Mouse (Mus musculus) mature B cell (primary cell): ENCODE measurements around the gene Gna12.

ENCODE experiments used
- in situ Hi-C: fragments of 300-500 bp; cut with MboI; formaldehyde crosslinking; loops from 2 replicates; pipeline ENCODE4 v1.14.3; 2019

Gene Gna12

DNA sequence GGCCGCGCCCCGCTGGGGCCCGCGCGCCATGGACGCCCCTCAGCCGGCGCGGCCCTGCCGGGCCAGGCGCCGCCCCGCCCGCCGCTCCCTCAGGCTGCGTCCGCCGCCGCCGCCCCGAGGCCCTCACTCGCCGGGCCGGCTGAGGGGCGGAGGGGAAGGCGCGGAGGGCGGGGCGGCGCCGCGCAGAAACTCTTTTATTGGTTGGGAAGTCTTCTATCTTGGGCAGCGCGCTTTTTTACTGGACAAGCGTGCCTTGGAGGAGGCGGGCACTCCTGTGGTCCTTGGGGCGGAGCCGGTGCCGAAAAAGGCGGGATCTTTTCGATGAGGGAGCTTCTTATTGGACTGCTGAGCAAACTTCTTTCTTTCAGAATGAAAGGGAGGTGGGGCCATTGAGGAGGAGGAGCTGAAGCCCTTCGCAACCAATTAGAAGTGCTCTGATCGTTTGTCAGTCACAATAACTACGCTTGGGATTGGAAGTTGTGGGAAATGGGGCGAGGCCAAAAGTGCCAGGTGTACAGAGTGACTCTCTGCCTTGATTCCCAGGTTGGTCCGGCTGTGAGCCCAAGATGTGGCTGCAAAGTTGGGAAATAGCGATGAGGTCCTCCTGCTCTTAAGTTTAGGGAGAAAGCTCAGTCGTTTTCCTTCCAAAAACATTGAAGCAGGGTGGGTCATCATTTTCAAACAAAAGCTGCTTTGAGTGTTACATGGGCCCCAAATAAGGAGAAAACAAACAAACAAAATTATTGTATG, at the start of gene Gna12:
Gna12 (minus strand) TSS at position 118 of the 750 bp plus-strand sequence.
- in situ Hi-C loops: loop anchor here (25.0 kb wide), 1 partner anchor 1482 kb away; no protein-coding TSS in a partner anchor

DNA sequence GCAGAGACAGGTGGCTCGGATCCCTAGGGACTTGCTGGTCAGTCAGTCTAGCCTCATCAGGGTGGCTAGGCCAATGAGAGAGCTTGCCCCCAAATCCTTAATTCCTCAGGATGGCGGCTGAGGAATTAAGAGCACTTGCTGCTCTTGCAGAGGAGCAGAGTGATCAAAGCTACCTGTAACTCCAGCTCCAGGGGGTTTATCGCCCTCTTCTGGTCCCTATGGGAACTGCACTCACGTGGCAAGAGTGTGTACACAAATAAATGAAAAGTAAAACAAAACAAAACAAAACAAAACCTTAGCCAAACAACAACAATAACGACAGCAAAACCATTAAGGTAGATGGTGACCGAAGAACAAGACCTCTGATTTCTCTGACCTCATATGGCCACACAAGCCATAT, 48.4 kb upstream of the Gna12 start:
- in situ Hi-C loops: no loop called here

DNA sequence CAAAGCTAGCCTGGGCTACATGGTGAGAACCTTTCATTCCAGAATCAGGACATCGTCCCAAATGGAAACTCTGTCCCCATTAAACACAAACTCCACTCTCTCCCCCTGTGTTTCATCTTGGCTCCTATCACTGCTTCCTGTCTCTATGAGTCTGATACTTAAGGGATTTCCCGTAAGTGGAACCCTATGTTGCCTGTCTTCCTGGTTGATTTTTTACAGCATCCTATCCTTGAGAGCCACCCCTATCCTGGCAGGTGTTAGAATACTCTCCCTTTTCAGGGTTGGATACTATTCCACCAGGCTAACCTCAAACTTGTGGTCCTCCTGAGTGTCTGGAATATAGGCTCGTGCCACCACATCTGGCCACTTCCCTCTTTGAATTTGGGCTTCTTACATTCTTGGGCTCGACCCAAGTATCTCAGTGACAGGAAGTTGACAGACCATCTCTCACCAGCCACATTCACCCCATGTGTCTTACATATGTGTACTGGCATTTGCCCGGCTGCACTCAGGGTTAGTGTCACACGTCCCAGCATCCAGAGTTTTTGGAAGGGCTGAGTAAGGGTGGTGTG, 43.6 kb upstream of the Gna12 start:
- in situ Hi-C loops: no loop called here

DNA sequence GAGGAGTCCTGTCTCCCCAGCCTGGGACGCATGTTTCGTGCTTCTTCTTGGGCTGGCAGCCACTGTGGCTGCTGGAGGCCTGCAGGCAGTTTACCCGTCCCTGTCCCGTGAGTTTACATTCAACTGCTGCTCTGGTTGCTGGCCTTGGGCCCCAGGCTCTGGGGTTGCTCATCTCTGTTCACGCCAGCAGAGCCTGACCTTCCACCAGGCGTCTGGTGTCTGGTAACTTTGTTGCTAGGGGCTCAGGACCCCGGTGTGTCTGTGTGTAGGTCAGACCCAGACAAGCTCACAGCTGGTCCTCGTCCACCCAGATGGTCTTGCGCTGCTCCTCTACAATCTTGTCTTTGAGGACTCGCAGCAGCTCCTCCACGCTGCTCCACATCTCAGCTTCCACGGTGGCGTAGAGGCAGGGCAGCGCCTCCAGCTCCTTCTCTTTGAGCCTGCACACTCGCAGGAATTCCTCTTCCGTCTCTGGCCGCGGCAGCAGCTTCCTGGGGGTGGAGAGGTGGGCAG, 42.9 kb upstream of the Gna12 start:
- in situ Hi-C loops: no loop called here

DNA sequence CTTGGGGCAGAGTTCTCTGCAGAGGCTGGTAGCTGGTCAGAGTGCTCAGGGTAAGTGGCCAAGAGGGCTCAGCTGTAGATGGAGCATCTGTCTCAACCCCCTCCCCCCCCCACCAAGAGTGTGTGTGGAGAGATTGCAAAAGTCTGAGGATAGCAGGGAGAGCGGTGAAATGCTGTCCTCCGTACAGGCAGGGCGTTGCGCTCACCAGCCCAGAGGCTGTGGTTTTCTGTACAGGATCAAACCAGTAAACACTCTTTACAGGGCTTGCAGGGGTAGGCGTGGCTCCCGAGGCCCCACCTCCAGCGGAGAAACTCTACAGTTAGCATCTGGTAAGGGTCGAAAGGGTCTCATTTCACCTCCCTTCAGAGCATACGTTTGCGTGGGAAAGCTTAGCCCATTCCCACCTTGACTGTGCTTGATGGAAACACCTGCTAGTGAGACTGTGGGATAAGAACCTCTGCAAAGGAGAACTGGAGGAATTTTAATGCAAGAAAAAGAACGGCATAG, 42.4 kb upstream of the Gna12 start:
- in situ Hi-C loops: no loop called here

DNA sequence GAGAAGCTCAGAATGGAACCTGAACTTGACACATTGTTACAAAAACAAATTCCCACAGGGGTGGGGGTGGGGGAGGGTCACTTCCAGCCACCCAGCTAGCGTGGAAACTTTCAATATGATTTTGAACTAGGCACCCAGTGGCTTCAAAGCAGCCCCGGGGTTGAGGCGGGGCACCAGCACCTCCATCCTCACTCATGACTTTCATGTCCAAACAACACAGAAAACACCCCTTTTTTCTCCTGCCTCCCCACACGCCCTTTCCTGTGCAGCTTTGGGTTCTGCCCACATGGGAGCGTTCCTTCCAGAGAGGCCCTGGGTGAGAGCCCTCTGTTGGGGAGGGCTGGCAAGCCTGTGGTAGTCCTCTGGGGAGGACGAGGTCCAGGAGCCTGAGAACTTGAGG, 41.0 kb upstream of the Gna12 start:
- in situ Hi-C loops: no loop called here

DNA sequence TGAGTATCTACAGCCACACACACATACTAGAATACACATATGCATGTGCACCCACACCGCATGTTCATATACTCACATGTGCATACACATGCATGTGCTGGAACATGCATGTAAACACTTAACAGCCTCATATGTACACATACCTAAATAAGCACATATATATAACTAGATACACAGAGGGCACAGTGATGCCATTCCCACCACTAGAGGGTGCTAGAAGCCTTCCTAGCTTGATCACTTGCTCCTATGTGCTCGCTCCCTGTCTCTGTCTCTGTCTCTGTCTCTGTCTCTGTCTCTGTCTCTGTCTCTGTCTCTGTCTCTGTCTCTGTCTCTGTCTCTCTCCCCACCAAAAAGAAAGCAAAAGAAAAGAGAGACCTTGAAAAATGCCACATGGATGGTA, 38.8 kb upstream of the Gna12 start:
- in situ Hi-C loops: no loop called here

DNA sequence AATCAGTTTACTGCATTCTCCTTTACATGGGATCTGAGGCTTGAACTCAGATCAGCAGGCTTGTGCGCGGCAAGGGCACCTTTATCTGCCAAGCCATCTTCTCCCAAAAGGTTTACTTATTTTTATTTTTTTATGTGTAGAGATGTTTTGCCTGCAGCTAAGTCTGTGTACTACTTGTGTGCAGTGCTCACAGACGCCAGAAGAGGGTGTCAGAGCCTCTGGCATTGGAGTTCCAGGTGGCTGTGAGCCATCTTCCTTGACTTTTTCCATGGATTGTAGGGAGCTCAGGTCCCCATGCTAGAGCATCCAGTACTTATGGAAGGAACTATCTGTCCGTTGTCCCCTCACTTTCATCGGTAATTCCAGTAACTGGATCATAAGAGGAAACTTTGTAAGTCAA, 29.5 kb upstream of the Gna12 start:
- in situ Hi-C loops: no loop called here

DNA sequence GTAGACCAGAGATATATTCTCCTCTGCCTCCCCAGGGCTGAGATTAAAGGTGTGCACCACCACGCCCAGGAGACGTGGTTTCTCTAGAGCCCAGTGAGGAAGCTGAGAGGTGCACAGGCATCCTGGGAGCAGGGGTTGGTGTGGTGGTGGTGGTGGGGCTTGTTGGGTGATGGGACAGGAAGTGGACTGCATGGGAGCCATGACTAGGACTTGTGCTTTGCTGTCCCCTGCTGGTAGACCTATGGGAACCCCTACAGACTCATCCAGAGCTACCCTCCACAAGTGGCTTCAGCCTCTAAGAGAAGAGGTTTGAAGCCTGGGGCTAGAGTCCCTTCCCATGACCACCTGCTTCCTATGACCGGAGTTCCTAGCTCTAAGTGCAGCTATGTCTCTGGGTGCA, 28.1 kb upstream of the Gna12 start:
- in situ Hi-C loops: no loop called here

DNA sequence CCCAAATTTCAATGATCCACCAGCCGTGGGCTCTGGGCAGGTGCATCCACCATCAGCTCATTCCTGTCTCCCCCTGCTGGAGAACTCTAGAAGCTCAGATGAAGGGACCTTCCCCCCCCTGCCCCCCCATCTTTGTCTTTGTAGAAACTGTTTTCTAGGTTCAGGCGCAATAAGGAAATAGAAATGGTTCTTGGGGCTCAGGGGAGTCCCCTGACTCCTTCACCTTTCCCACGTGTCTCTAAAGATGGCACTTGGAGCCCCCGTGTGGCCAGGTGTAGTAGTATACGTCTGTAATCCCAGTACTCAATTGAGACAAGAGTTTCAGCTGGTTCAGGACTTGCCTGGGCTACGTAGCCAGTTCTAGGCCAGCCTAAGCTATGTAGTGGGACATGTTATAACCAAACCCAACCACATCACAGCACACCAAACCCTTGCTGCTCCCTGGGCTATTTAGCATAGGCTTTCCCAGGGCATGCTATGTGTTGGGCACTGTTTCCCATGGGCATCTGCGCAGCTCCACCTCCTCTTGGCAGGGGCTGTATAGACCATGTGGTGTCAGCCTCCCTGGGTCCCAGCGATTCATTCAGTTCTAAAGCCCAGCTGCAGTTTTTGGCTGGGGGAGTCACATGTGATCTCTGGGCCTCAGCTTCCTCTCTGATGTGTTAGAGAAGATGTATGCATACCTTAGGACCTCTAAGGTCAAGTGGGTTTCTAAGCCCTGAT, 27.4 kb upstream of the Gna12 start:
- in situ Hi-C loops: no loop called here

DNA sequence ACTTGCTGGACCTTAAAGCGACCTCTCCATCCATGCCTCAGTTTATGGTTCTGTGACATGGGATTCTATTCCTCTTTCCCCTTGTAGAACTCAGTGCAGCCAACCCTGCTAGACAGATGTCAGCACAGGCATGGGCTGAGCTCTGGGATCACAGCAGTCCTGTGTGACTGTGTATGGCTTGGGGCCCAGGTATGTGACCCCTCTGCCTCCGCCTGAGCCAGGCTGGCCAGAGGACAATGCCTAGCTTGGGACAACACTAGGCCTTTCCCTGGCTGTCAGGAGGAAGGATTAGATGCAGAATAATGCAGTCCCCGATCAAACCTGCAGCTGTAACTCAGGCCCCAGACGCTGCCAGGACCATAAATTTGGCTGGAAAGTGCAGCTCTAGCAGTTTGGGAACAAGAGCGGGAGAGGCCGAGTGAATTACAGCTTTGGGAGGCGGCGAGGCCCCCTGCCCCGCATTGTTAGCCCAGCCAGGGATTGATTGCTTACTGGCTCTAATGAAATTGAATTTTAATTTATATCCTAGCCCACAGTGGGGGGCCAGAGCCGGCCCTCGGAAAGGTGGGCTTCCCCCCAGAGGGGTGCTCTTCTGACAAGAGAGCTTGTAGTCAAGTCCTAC, 25.8 kb upstream of the Gna12 start:
- in situ Hi-C loops: no loop called here

DNA sequence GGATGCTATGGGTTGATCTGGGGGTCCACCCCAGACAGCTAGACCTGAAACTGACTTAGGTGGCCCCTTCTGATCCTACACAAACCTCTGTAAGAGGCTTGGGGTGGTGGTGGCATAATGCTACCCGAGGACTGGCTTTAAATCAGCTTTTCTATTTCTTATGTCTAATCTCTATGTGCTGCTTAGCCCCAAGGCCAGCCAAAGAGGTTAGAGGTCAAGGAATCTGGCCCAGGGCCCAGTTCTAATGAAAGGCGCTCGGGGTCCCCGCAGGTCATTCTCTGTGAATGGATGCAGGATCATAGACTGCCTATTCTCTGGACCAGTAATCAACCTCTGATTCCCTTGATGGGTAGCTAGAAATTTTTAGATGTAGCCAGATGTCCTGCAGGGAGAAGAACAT, 24.5 kb upstream of the Gna12 start:
- in situ Hi-C loops: no loop called here

DNA sequence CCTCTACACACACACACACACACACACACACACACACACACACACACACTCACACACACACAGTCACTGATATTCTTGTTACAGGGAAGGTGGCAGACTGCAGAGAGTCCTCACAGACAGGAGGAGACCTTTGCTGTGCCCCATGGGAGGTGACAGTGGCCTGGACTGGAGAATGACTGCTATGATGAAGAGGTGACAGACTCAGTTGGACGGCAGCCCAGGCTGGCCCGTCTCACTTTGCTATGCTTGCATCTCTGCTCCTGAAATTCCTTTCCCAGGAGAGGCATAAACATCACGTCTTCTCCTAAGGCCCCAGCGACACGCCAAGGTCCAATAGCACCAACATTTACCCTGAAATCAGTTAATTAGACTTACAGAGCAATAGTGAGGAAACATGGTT, 23.5 kb upstream of the Gna12 start:
- in situ Hi-C loops: no loop called here

DNA sequence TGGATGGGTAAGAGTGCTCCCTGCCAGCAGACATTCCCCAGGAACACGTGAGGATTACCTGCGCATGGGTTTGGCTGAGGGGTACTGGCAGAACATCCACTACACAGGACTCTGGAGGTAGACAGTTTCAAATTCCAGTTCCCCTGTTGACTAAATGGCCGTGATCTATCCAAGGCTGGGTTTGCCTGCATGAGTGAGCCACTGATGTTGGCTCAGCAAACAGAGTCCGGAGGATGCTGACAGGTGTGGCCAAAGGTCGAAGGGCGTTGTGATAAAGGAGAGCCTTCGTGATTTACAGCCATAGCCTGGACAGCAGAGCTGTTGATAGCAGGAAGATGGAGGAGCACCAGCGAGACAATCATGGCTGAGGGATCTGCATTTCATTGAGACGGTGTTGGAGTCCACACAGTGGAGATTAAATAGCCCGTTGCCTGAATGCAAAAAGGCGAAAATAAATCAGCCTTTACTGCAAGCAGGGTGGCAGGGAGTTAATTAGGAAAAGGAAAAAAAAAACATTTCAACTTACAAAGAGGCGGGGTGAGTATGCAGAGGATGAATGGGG, 22.3 kb upstream of the Gna12 start:
- in situ Hi-C loops: no loop called here

DNA sequence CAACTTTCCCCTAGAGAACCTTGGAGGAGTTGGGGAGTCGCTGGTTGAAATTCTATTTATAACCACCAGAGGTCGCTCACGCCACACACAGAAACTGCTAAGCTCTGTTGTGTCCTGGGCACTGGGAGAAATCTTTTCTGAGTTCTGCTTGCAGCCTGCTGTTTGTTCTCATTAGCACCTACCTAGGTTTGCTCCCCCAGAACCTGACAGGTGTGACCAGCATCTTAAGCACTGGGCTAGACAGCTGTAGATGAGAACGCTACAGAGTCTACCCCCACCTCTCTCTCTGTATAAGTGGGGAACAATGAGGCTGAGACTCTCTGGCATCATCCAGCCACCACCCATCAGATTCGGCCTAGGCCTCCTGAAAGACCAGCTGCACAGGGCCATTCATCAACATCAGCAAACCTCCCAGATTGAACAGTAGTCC, 17.1 kb upstream of the Gna12 start:
- in situ Hi-C loops: loop anchor here (25.0 kb wide), 1 partner anchor 1465 kb away; no protein-coding TSS in a partner anchor

DNA sequence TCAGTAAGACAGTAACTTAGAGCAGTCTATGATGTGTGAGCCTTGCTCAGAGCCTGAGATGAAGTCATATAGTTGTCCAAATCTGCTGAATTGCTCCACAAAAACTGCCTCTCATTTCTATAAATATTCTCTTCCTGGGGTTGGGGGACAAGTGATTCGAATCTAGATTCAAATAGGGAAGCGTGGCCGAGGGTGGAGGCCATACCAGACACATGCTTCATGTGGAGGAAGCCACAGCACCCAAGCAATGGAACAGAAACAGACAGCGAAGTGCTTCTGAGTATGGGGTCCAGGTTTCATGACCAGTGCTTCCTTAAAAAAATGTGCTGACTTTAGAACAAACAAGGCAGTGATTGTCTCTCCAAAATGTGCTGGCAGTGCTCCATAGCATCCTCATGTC, 11.7 kb upstream of the Gna12 start:
- in situ Hi-C loops: loop anchor here (25.0 kb wide), 1 partner anchor 1470 kb away; no protein-coding TSS in a partner anchor

DNA sequence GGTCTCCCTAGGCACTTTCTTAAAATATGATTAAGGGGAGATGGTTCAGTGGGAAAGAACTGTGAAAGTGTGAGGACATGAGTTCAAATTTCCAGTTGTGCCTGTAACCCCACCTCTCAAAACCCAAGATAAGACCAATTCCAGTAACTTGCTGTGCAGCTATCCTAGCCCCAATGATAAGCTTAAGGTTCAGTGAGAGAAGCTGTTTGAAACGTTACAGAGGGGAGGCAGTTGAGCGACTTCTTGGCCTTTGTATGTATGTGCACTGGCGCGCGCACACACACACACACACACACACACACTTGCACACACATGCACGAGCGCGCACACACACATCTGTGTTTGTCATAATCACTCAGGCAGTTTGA, 817 bp upstream of the Gna12 start:
- in situ Hi-C loops: loop anchor here (25.0 kb wide), 1 partner anchor 1481 kb away; no protein-coding TSS in a partner anchor

DNA sequence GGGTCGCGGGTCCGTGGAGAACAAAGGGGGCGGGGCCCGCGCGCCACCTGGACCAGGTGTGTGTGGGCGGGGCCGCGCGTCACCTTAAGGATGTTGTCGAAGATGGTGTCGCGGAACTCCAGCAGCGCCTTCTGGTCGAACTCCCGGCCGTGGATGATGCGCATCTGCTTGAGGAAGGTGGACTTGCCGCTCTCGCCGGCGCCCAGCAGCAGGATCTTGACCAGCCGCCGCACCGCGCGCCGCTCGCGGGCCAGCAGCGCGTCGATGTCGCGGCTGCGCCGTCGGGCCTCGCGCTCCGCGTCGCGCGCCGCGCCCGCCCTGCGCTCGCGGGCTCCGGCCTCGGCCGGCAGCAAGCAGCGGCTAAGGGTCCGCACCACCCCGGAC, 328 bp downstream of the Gna12 start:
- in situ Hi-C loops: loop anchor here (25.0 kb wide), 1 partner anchor 1482 kb away; no protein-coding TSS in a partner anchor

DNA sequence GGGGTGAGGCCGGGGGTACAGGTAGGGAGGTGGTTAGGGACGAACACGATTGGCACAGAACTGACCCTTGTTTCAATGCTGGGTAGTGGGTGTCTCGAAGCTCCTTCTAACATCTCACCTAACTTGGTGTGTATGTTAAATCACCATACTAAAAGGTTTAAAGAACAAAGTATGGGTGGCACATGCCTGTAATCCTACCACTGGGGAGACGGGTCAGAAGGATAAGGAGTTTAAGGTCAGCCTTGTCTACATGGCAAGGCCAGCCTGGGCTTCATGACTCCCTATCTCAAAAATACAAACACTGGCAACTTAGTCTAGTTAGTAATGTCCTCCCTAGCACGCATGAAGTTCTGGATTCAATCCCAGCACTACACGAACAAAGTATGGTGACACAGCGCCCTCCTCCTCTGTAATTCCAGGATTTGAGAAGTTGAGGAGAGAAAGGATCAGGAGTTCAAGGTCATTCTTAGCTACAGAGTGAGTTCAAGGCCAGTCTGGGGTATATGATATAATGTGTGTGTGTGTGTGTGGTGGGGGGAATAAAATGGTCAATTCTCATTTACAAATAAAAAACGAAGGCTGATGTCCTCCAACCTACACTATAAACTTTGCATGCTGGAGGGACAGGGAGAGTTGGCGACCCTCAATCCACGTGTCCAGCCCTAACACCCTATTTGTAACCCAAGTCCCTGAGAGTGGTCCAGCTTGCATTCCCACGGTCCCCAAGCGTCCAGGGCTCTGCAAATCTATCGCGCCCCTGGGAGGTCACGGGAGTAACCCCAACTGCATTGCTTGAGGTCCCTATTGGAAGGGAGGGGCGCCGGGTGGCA, 935 bp downstream of the Gna12 start:
- in situ Hi-C loops: loop anchor here (25.0 kb wide), 1 partner anchor 1483 kb away; no protein-coding TSS in a partner anchor

DNA sequence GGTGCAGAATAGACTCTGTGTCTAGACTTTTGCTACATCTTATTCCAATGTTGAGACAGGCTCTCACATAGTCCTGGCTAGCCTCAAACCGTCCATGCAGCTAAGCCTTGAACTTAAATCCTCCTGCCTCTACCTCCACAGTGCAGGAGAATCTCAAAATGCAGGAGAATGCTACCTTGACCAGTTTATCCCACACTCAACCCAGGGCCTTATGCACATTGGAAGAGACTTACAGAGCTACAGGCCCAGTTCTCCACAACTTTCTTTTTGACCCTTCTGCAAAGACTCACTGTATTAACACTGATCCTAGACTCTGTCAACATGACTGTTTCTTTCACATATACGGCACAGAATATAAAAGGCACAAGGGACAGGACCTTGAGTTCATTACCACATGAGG, 1.9 kb downstream of the Gna12 start:
- in situ Hi-C loops: loop anchor here (25.0 kb wide), 1 partner anchor 1484 kb away; no protein-coding TSS in a partner anchor

DNA sequence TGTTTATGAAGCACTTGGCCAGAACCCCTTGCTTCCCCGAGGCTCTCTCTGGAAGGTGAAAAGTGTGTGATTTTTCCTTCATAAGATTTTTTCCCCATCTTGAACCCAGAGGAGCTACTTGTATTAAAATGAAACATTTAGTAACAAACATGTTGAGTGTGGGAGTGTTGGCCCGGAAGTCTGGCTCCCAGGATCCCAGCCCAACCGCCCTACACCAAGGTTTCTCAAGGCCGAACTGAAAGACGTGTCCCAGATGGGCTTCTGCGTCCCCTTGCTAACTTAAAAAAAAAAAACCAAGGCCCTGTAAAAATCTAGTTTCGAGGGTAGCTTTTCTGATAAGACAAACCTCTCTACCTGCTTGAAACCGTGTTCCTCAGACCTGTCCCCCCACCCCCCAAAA, 2.3 kb downstream of the Gna12 start:
- in situ Hi-C loops: loop anchor here (25.0 kb wide), 1 partner anchor 1484 kb away; no protein-coding TSS in a partner anchor
